Mouse (Mus musculus) hindlimb bud, embryonic 11.5 days (tissue): Measurements from ENCODE around the gene Ccdc167.
A peak's percentile ranks its signal among the peaks of the same experiment; 100 is the strongest.

ENCODE experiments used
- DNase-seq: peaks from one replicate; pipeline ENCODE4 v3.0.0-alpha.2; 2012; ENCODE audit warnings: low read depth, low spot score; ENCODE audit errors: extremely low spot score

Ccdc167 gene

GRCm38 (mm10) chr17:29688610-29689009 lies 28.2 kb downstream of the Ccdc167 start:
- no peak for DNase-seq

- no peak for DNase-seq
These were observed 29.5 kb downstream of the Ccdc167 start for GRCm38 (mm10) chr17:29687373-29687772.

- DNase-seq = no peak
These were observed 30.1 kb downstream of the Ccdc167 start for GRCm38 (mm10) chr17:29686771-29687170.

- DNase-seq = no peak
These were observed 32.6 kb downstream of the Ccdc167 start for GRCm38 (mm10) chr17:29684275-29684674.

GRCm38 (mm10) chr17:29683127-29683526 lies 33.7 kb downstream of the Ccdc167 start:
- DNase-seq = no peak

GRCm38 (mm10) chr17:29682261-29682660 lies 34.6 kb downstream of the Ccdc167 start:
- no peak for DNase-seq

- DNase-seq = no peak
These were observed 35.2 kb downstream of the Ccdc167 start for GRCm38 (mm10) chr17:29681669-29682068.

- DNase-seq = no peak
These were observed 35.9 kb downstream of the Ccdc167 start for GRCm38 (mm10) chr17:29680921-29681320.

- no peak for DNase-seq
These were observed 36.7 kb downstream of the Ccdc167 start for GRCm38 (mm10) chr17:29680174-29680573.

- no peak for DNase-seq
These were observed 37.6 kb downstream of the Ccdc167 start for GRCm38 (mm10) chr17:29679038-29679767.

GRCm38 (mm10) chr17:29678526-29678925 lies 38.3 kb downstream of the Ccdc167 start:
- DNase-seq = no peak

GRCm38 (mm10) chr17:29673325-29673724 lies 43.5 kb downstream of the Ccdc167 start:
- DNase-seq = no peak

- DNase-seq = no peak
These were observed 45.8 kb downstream of the Ccdc167 start for GRCm38 (mm10) chr17:29671021-29671420.

- no peak for DNase-seq
These were observed 46.9 kb downstream of the Ccdc167 start for GRCm38 (mm10) chr17:29669936-29670335.

GRCm38 (mm10) chr17:29669030-29669429 lies 47.8 kb downstream of the Ccdc167 start:
- no peak for DNase-seq

- no peak for DNase-seq
These were observed 48.5 kb downstream of the Ccdc167 start for GRCm38 (mm10) chr17:29668051-29668986.

GRCm38 (mm10) chr17:29662145-29662544 lies 54.7 kb downstream of the Ccdc167 start:
- DNase-seq = no peak

- no peak for DNase-seq
These were observed 56.0 kb downstream of the Ccdc167 start for GRCm38 (mm10) chr17:29660762-29661391.

GRCm38 (mm10) chr17:29660076-29660761 lies 56.6 kb downstream of the Ccdc167 start, which contains the start of gene Cmtr1:
Gene Cmtr1 (plus strand): TSS chr17:29660595.
- peak; percentile 73 for DNase-seq

GRCm38 (mm10) chr17:29658249-29658648 lies 58.6 kb downstream of the Ccdc167 start:
- DNase-seq = no peak

GRCm38 (mm10) chr17:29642219-29642618 lies 74.6 kb downstream of the Ccdc167 start:
- DNase-seq = no peak
